Mouse (Mus musculus) cerebellum, adult 2 months (tissue): ENCODE results near the gene Tmem132b.

Experiments used
- CTCF ChIP-seq: fragments of 200-500 bp; IDR thresholded peaks from 2 replicates; pipeline ENCODE4 v1.5.1; 2011; ENCODE audit warnings: low read depth, mild to moderate bottlenecking, control low read depth, low read length, moderate library complexity, borderline replicate concordance; ENCODE audit not compliant: insufficient read depth
- POLR2A ChIP-seq: fragments of 200-500 bp; IDR thresholded peaks from 2 replicates; pipeline ENCODE4 v1.6.1; 2011; ENCODE audit warnings: low read length, control low read depth, borderline replicate concordance; ENCODE audit not compliant: insufficient read depth

GRCm38 (mm10) chr5:125579153-125579552 is 47.6 kb downstream of the Tmem132b start:
- no peak for TF ChIP-seq POLR2A
- TF ChIP-seq CTCF = peak; percentile 22; the same call in 1 of the 2 replicates
